Mouse (Mus musculus) embryonic fibroblast, embryonic 13.5 days (primary cell): ENCODE measurements around the gene Hlcs.

Experiments
- CTCF ChIP-seq: IDR thresholded peaks from 2 replicates; pipeline ENCODE4 v1.5.1; 2011; ENCODE audit warnings: mild to moderate bottlenecking, control low read depth, low read length, moderate library complexity, borderline replicate concordance; ENCODE audit not compliant: insufficient read depth
- POLR2A ChIP-seq: IDR thresholded peaks from 2 replicates; pipeline ENCODE4 v1.6.1; 2011; ENCODE audit warnings: low read depth, mild to moderate bottlenecking, control low read depth, low read length, moderate library complexity

GRCm38 (mm10) chr16:94348779-94349178 lies 35.4 kb upstream of the Hlcs start:
- TF ChIP-seq POLR2A, result no peak
- TF ChIP-seq CTCF, result no peak
